Mouse (Mus musculus) c-Kit-positive CD71-positive TER-119-negative erythroid progenitor cells, embryonic 14.5 days (primary cell): ENCODE data around the gene Fgfr2.
"Not testable (repeated sequence)": the region's sequence is repeated elsewhere in the genome, so short reads cannot be mapped to it uniquely, and the experiment has no call there.

ENCODE experiments used
- DNase-seq: peaks from one replicate; pipeline ENCODE4 v3.0.0-alpha.2; 2013; ENCODE audit warnings: low read depth

Gene Fgfr2

DNA sequence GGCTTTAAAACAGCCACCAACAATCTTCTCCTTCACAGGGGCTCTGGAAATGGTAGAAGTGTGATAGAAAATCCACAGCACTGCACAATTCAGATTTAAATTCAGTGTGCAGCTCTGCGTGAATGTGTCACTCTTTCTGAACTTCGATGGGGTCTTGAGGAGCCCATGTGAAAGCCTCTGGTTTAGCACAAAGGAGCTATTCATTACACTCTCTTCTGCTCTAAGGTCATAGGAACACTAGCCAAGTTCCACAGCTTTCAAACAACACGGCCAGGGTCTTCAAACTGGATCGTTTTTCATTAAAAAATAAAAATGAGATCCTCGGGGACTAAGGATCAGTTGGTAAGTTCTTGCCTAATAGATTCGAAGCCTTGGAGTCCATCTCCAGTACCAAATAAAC, 549.9 kb downstream of the Fgfr2 start:
- DNase-seq, result no peak

GRCm38 (mm10) chr7:132572738-132573137, 550.4 kb downstream of the Fgfr2 start:
- DNase-seq, result peak; percentile 41

GRCm38 (mm10) chr7:132571481-132571880, 551.7 kb downstream of the Fgfr2 start:
- DNase-seq, result no peak

DNA sequence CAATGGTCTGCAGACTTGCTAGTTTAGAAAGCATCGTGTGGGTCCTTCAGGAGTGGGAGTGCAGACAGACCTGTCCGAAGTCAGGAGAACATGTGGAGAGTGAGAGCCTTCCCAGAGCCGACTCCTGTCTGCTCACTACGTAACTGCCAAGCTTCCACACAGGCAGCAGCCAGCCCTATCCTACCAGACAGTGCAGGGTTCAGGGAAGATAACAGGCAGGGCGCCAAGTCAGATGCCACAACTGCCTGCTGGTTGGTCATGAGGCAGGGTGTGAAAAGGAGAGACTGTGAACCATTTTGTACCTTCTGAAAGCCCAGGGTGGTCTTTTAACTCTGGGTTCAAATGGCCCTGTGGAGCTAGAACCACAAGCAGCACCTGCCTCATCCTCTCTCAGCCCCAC, 553.1 kb downstream of the Fgfr2 start:
- peak; percentile 59 for DNase-seq

DNA sequence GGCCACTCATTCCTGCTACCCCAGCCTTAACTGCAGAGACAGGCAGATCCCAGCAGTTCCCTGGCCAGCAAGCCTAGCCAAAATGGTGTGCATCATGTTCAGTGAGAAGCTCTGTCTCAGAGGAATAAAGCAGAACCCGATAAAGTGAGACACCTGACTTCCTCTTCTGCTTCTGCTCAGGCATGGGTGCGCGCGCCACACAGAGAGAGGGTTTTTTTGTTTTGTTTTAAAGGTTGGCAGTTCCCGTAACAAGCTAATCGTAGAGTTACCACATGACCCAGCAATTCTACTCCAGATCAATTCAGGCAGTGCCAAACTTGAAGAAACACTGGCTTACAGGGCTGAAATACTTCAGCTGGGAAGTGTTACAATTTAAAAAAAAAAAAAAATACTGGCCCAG, 554.3 kb downstream of the Fgfr2 start:
- DNase-seq, result no peak

- no peak for DNase-seq
Measured at GRCm38 (mm10) chr7:132565831-132566230, 557.3 kb downstream of the Fgfr2 start.

DNA sequence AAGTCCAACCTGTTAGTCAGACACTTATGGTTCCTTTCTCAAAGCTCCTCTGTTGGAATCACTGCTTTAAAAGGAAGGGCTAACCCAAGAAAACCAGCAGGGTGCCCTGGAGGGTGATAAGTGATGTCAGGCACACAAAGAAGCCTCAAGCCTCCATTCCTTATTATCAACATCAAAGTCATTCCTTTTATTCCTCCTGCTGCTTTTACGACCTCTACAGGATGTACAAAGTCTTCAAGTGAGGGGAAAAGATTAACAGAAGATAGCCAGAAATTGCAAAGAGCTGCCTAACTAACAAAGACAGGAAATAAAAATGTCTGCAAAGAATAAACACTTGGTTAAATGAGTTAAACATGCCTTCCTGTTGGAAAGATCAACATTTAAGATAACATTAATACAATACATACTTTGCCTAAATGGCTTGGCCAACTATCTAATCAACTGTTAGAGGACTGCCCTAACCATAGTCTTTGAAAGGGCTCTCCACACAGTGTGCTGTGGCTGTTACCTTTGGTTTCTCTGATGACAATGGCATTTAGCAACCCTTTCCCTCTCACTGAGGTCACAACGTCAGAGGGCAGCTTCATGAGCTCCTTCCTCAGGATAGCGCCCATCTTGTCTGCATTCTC, 563.9 kb downstream of the Fgfr2 start:
- DNase-seq, result no peak

- DNase-seq, result peak; percentile 73
Measured at GRCm38 (mm10) chr7:132558141-132558736, 564.9 kb downstream of the Fgfr2 start.

- DNase-seq, result no peak
Measured at GRCm38 (mm10) chr7:132556575-132556974, 566.6 kb downstream of the Fgfr2 start.

- DNase-seq, result no peak
Measured at GRCm38 (mm10) chr7:132555911-132556310, 567.2 kb downstream of the Fgfr2 start.

GRCm38 (mm10) chr7:132554091-132554490, 569.1 kb downstream of the Fgfr2 start:
- DNase-seq, result no peak

- DNase-seq, result peak; percentile 92
Measured at GRCm38 (mm10) chr7:132551351-132552126, 571.6 kb downstream of the Fgfr2 start.

DNA sequence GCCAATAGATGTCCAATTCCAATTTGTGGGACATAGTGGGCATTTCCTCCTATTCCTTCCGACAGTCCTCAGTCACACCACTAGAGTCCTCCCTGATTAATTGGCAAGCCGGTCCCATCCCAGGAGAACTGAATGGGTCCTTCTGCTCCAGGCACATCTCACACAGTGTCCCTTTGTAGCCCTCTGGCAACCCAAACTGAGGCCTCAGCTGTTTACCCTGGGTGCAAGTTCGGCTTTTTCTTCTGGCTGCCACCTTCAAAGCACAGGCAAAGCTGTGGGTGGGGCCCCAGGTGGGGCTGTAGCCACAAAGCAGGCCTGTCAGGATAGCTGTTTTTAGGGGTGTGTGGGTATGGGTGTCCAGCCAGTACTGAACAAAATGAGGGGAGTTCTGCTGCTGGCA, 576.0 kb downstream of the Fgfr2 start:
- no peak for DNase-seq

GRCm38 (mm10) chr7:132542427-132542826, 580.7 kb downstream of the Fgfr2 start:
- DNase-seq, result no peak

GRCm38 (mm10) chr7:132541566-132541965, 581.6 kb downstream of the Fgfr2 start:
- no peak for DNase-seq

DNA sequence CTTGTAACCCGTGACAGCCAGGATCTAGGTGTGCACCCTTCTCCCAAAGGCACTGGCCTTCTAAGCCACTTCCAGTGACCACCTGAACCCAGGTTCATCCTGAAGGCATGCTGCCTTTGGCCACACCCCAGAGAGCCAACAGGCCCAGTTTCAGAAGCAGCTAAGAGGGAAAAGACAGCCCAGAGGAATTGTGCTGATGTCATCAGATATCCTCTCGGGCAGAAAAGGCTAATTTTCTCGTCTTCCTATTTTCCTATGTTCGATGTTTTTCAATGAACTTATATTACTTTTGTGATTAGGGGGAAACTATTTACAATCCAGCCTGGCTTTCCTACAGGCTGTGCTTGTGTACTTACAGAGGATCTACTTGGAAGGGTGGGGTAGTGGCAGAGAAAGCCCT, 582.6 kb downstream of the Fgfr2 start:
- no peak for DNase-seq

GRCm38 (mm10) chr7:132529206-132529605, 593.9 kb downstream of the Fgfr2 start:
- DNase-seq, result no peak

DNA sequence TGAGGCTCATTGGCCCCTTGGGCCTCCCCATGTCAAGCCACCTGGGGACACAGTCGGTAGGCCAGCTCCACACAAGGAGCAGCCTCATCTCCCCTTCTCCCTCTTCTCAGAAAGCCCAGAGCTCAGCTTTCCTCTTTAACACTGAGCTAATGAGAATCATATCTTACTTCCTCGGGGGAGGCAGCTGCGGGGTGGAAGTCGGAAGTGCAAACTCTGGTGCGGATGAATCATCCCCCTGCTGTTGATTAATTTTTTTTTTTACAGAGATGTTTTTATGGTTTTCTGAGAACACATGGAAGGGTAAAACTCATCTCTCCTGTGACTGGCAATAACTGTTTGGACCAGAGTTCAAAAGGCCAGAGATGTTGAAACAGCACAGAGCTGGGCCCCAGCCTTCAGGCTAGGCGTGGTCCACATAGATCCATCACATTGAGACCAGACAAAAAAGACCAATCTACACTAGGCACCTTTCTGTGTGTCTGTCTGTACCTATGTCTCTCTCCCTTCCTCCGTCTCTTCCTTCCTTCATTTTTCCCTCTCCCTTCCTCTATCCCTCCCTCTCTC, 609.6 kb downstream of the Fgfr2 start:
- no peak for DNase-seq

DNA sequence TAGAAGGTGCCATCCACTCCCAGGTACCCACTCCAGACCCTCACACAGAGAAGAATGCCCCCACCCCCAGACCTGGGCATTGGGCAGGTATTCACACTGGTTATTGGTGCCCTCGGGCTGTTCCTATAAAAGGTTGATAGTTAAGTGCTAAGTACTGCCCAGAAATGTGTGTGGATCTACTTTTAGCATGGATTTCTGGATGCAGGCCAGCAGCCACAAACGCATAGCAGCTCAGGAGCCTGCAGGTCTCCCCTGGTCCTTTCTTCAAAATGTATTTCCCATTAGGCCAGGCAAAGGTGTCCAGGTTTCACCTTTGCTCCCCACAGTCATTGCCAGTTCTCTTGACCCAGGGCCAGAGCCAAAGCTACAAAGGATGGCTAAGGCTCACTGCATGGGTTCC, 614.0 kb downstream of the Fgfr2 start:
- DNase-seq, result no peak

GRCm38 (mm10) chr7:132507361-132507760, 615.8 kb downstream of the Fgfr2 start:
- DNase-seq, result no peak

DNA sequence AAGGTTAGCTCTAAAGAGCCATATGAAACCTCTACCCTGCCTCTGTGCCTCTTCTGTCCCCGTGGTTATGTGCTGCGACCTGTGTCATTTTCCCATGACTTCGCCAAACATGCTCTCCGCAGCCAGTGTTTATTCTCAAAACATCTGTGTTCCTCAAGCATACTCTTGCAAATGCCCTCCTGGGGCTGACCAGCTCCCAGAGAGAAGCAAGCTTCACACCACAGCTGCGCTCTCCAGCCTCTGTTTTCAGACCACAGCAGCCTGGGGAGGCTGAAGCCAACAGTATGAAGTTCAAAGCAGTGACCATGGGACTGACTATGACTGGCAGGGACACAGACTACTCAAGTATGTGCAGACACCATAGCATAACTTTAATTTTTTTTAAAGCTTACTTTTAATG, 616.9 kb downstream of the Fgfr2 start:
- DNase-seq, result no peak

DNA sequence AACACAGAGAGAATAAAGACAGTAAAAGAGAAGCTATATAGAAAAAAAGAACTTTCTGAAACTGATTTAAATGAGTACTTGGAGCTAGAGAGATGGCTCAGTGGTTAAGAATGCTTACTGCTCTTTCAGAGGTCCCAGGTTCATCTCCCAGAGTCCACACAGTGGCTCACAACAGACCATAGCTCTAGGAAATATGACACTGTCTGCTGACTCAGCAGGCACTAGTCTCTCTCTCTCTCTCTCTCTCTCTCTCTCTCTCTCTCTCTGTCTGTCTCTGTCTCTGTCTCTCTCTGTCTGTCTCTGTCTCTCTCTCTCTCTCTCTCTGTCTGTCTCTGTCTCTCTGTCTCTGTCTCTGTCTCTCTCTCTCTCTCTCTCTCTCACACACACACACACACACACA, 620.7 kb downstream of the Fgfr2 start:
- DNase-seq, result not testable (repeated sequence)

GRCm38 (mm10) chr7:132497142-132497541, 626.0 kb downstream of the Fgfr2 start:
- no peak for DNase-seq
